Mouse (Mus musculus): ENCODE measurements around the gene C1ql1. TPM values are rescaled to one million over a fixed set of nuclear protein-coding genes. Genes with fewer than 3 reads are reported as not detected.

The C1ql1 gene
- 1.0 and 2.7 TPM in 2 replicates for polyA plus RNA-seq (2012; rRNA removed)

DNA sequence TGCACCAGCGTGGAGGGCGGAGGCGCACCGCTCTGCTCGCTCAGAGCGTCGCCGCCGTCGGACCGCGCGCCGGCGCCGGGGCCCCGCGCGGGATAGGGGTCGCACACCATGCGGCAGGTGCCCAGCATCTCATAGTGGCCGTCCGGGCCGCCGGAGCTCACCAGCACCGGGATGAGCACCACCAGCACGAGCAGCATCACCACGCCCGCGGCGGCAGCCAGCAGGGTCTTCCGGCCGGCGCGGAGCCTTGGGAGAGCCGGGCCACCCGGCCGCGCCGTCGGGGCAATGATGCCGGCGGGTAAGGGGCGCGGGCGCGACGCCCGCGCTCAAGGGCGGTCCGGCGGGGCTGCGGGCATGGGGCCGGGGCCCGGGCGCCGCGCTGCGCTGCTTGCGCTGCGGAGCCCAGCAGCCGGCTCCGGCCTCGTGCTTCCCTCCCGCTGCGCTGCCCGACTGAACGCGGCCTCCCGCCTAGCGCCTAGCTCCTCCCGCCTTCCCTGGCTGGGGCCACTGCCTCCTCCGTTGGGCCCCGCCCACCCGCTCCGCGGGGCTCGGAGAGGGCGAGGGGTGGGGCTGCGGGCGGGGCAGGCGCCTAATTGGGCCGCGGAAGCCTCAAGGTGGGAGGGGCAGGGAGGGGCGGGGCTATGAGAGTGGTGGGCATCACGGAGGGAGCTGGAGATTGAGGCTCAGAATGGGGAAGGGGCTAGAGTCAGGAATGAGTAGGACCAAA lies at the start of gene C1ql1:
TSS of gene C1ql1 (minus strand) at position 424 of the 727 bp plus-strand sequence.

DNA sequence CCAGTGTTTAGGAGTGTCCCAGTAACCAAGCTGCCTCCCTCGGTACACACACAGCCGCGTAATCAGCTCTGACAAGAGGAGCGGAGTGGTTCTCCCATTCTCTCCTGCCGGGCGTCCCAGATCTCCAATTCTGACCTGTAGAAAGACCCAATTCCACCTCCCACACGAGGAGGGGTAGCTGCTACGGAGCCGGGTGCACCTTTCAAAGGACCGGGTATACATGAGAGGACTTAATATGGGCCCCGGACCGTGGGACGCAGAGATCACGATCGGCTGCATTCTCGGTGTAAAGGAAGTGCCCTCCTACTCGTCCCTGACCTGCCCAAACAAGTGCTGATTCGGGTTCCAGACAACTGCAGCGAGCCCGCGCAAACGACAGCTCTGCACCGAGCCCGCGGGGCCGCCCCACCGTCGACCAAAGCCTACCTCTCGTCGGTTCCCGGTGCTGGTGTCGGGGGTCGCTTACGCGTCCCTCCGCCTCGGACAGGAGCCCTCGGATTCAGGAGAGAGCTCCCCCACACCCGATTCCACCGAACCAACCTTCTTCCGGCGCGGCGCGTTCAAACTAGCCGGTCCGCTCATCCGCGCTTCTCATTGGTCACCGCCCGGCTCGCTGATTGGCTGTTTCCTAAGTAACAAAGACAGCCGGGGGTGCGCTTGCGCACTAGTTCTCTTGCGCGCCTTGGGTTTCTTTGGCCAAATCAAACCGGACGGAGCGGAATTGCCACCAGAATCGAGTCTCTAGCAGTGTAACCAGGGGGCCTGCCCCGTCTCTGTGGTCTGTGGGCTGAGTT lies 21.7 kb downstream of the C1ql1 start, which contains the start of gene Kif18b:
TSS of gene Kif18b (minus strand) at position 568 of the 794 bp plus-strand sequence.

DNA sequence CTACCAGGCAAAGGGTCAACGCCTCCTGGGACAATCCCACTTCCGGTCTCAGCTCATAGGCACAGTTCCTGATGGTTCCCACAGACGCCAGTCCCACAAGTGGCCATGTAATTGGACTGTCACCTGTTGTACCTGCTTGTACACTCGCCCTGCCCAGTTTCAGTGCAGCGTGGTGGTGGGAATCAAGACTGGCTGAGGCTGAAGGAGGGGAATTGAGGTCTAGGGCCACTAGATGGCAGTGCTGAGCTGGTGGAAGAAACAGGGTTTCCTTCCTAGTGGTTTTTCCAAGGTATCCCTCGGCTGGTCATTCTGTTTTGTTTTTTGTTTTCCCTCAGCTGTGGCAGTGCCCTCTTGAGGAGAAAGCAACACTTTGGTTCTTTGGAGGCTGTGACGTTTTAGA lies 45.7 kb downstream of the C1ql1 start, which contains the start of gene Gfap:
TSS of gene Gfap (minus strand) at position 150 of the 400 bp plus-strand sequence.

Other genes with a start within 250 kb of the C1ql1 start
- 1.0 and 1.1 TPM in 2 replicates for gene Ccdc43, start 248.9 kb downstream of the C1ql1 start, polyA plus RNA-seq (2012; rRNA removed)
- gene Adam11, start 185.2 kb downstream of the C1ql1 start, polyA plus RNA-seq (2012; rRNA removed), result 3.3 and 6.8 TPM in 2 replicates
- 1.1 and 1.4 TPM in 2 replicates for gene Gjc1, start 127.0 kb downstream of the C1ql1 start, polyA plus RNA-seq (2012; rRNA removed)
- 1.1 and 1.5 TPM in 2 replicates for gene Higd1b, start 110.8 kb downstream of the C1ql1 start, polyA plus RNA-seq (2012; rRNA removed)
- 79.4 and 84.6 TPM in 2 replicates for gene Eftud2, start 65.7 kb downstream of the C1ql1 start, polyA plus RNA-seq (2012; rRNA removed)
- 0.21 TPM in 1 of 2 replicates, not detected in the other for gene Ccdc103, start 65.5 kb downstream of the C1ql1 start, polyA plus RNA-seq (2012; rRNA removed)
- gene Fam187a, start 61.5 kb downstream of the C1ql1 start, polyA plus RNA-seq (2012; rRNA removed), result not detected in 2 replicates
- gene Gfap, start 45.8 kb downstream of the C1ql1 start, polyA plus RNA-seq (2012; rRNA removed), result 1.6 and 2.5 TPM in 2 replicates
- 1.7 and 2.3 TPM in 2 replicates for gene Kif18b, start 21.6 kb downstream of the C1ql1 start, polyA plus RNA-seq (2012; rRNA removed)
- gene Nmt1, start 81.5 kb upstream of the C1ql1 start, polyA plus RNA-seq (2012; rRNA removed), result 4.6 and 5.0 TPM in 2 replicates
- 32.2 and 34.9 TPM in 2 replicates for gene Dcakd, start 81.6 kb upstream of the C1ql1 start, polyA plus RNA-seq (2012; rRNA removed)
- 16.8 and 24.3 TPM in 2 replicates for gene Plcd3, start 155.0 kb upstream of the C1ql1 start, polyA plus RNA-seq (2012; rRNA removed)
- 21.4 and 26.6 TPM in 2 replicates for gene Acbd4, start 155.0 kb upstream of the C1ql1 start, polyA plus RNA-seq (2012; rRNA removed)
- 4.0 and 4.1 TPM in 2 replicates for gene Hexim1, start 169.5 kb upstream of the C1ql1 start, polyA plus RNA-seq (2012; rRNA removed)
- 0.74 and 1.3 TPM in 2 replicates for gene Hexim2, start 185.7 kb upstream of the C1ql1 start, polyA plus RNA-seq (2012; rRNA removed)
- gene Fmnl1, start 224.4 kb upstream of the C1ql1 start, polyA plus RNA-seq (2012; rRNA removed), result 2.4 TPM in 2 replicates

Measured in stomach, adult 2 months (tissue).